Mouse (Mus musculus): ENCODE data around the gene Fam92a.
"Not testable (repeated sequence)": the region's sequence is repeated elsewhere in the genome, so short reads cannot be mapped to it uniquely, and the experiment has no call there.

Gene Fam92a

DNA sequence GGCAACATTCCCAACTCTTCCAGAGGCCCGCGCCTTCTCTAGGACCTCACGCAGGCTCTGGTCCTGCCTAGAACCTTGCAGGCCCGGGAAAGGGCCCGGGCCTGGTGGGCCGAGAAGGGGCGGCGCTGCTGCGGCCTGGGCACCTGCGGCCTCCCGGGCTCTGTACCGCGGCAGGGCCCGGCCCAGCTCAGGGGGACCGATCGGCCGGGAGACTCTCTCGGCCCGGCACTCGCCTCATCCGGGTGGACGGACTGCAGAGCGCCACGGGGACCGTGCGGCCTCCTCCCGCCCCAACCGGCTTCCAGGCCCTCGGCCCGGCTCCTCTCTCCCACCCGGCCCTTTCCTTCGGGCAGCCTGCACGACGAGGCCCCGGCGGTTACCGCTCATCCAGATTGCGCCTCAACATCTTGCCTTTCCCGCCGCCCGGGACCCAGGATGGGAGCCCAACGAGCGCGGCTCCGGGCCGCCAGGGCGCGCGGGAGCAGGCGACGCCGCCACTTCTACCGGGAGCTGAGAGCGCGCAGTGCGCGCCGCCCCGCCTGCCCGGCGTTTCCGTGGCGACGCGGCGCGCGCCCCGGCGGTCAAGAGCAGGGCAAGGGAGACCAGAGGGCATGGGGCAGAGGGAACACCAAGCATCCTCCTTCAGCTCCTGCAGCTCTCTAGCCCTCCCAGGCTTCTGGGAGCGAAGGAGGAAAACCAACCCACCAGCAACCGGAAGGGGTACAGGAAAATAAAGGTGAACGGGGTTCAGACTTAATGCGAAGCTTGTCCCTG is at the start of gene Fam92a:
Fam92a (minus strand) TSS at position 698 of the 774 bp plus-strand sequence.
- CTCF ChIA-PET = no interaction called here

DNA sequence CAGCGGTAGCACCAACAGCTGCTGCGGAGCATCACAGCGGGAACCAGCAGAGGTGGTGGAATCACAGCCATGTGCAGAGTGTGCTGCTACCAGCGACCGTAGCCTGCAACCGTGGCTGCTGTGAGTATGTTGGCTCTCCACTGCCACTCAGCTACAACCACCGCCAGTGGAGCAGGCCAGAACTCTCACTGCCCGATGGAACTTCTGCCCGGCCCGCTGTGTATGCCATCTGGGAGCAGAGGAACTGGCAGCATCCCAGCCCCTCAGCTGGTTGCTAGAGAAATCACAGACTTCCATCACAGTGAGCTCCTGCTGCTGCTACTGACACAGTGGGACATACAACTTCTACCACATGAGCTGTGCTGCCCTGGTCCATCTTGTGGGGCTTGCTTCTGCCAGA is 7.2 kb upstream of the Fam92a start:
- CTCF ChIA-PET = no interaction called here

- CTCF ChIA-PET = no interaction called here
These were observed 863 bp downstream of the Fam92a start for GRCm38 (mm10) chr4:12170986-12171317.

DNA sequence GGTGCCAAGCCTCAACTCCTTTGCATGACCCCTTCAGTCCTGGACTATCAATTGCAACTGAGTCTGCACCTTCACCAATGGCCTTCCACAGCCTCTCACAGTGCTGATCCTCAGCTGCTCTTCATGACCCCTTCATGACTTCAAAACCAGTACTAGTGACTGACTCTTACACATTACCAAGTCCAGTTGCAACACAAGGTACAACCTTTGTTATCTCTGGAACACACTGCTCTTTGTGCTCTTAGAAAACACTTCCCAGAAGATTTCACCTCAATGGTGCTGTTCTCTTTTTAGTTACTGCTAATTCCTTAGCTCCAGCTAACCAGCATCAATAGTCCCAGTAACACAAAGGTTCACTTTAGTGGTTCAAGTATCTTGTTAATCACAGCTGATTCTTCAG is 24.2 kb downstream of the Fam92a start:
- CTCF ChIA-PET = no interaction called here

GRCm38 (mm10) chr4:12141516-12141915 is 30.3 kb downstream of the Fam92a start:
- CTCF ChIA-PET = not testable (repeated sequence)

- CTCF ChIA-PET = not testable (repeated sequence)
These were observed 31.2 kb downstream of the Fam92a start for GRCm38 (mm10) chr4:12140592-12141062.

DNA sequence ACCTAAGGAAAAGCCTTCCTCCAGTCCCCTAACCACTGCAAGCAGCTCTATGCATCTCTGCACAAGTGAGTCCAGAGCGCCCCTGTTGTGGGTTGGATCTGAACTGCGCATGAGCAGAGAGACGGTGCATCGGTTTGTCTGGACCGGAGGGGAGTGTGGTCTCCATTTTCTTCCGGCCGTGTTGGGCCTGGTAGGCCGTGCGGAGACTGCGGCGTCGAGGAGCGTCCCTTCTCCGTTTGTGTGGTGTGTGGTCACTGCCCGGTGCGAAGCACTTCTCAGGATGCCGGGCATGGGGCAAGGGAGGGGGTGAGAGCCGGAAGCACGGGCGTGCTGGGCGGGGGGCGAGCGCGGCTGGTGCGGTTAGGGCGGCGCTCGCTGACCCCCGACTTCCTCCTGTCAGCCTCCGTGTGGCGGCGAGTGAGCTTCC is 31.7 kb downstream of the Fam92a start, which contains the start of gene Rbm12b1:
Rbm12b1 (plus strand) TSS at position 124 of the 427 bp plus-strand sequence.
- CTCF ChIA-PET = not testable (repeated sequence)
